Mouse (Mus musculus) bone marrow, adult 2 months (tissue): ENCODE results near the gene Hoxd10.

Source experiments
- CTCF ChIP-seq: fragments of 200-500 bp; IDR thresholded peaks from 2 replicates; pipeline ENCODE4 v1.5.1; 2011; ENCODE audit warnings: low read length, control low read depth; ENCODE audit not compliant: control insufficient read depth, insufficient read depth
- POLR2A ChIP-seq: fragments of 200-500 bp; IDR thresholded peaks from 2 replicates; pipeline ENCODE4 v1.6.1; 2011; ENCODE audit warnings: low read depth, mild to moderate bottlenecking, control low read depth, low read length, borderline replicate concordance; ENCODE audit not compliant: control insufficient read depth

- TF ChIP-seq POLR2A (no peak), CTCF (no peak)
These were observed 43.5 kb downstream of the Hoxd10 start for GRCm38 (mm10) chr2:74734996-74735811.
